Mouse (Mus musculus) right cerebral cortex, postnatal 4 days (tissue): ENCODE data around the gene Ankrd53.
A peak's percentile ranks its signal among the peaks of the same experiment; 100 is the strongest.

Source experiments
- DNase-seq: peaks from one replicate; pipeline ENCODE4 v3.0.0-alpha.2; 2022

Gene Ankrd53

DNA sequence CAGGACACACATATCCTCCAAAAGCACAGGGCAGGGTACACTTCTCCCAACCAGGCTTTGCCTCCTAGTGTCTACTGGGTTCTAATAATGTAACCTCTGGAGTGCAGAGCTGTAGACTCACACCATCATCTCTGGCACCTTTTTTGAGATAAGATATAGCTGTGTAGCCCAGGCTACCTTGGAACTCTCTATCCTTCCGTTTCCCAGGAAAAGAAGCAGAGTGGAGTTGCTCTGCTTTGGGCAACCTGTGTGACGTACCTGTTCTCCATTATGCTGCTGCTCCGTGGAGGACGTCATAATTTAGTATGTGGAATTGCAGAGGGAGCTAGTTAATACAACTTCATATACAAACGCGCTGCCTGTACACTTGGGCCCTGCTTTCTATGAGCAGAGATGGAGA is at the start of gene Ankrd53:
Gene Ankrd53 (plus strand): TSS at position 301 of the 400 bp plus-strand sequence.
- DNase-seq = no peak

DNA sequence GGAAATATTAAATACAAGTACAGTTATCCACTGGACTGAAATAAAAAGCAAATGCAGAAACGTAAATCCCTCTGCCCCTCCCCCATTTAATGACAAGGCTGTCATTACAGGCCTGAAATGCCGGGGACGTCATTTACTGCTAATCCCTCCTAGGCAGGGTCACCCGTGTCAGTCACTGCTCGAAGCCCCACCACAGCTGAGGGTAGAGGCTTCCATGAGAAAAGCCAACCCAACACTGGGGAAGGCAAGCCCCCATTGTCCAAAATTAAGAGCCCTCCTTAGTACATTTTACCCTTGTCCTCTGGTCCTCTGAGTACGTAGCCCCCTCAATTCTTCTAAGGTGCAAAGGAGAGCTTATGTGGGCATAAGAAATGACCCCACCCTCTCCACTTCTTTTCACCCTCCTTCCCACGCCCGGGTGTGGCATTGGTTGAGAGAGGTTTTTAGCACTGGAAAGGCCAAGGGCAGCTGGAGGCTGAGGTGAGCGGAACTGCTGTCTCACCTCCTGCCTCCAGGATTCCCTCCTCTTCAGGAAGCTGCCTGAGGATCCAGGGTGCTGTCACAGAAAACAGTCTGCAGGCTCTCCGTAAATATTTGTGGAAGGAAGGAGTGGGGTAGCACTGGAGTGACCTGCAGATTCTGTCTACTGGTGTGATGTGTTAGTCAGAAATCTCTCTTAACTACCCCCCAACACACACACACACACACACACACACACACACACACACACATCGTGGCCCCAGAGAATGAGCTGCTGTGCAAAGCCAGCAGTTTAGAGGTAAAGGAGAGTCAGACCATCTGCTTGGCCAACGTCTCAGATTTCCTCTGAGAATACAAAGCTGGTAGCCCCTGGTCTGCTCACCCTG is 48.9 kb upstream of the Ankrd53 start:
- DNase-seq = no peak

DNA sequence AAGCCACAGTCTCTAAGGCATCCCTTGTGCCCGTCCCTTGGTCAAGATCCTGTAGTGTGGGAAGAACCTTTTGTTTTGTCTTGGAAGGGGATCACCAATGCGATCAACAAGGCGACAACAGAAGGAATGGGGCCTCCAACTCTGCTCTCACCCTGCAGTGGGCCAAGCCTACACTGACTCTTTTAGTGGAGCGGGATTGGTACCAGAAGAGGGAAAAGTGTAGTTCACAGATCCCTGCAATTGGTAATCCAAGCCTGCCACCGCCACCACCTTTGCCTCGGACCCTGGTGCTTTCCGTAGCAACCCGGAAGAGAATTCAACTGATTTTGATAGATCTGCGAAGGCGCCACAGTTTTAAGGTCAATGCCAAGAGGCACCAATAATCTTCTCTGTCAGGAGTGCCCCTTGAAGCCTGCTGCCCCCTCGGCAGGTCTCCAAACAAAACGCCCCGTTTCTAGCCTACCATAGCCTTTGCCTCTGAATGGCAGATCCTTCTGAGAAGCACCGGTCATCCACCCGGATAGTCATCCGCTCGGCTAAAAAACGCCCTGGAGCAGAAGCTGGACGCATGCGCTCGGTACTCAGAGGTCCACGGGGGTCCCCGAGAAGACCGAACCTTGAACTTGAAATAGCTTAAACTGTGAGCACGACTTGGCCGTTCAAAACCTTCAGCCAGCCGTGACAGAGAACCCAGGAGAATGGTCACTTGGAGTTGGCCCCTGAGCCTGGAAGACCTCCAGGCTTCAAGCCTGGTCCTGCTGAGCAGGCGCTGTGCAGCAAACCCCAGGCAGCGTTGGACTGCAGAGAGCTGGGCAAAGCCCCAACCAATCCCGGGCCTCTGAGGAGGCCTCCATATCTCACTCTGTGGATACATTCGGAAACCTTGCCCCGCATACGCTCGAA is 48.0 kb upstream of the Ankrd53 start:
- no peak for DNase-seq

DNA sequence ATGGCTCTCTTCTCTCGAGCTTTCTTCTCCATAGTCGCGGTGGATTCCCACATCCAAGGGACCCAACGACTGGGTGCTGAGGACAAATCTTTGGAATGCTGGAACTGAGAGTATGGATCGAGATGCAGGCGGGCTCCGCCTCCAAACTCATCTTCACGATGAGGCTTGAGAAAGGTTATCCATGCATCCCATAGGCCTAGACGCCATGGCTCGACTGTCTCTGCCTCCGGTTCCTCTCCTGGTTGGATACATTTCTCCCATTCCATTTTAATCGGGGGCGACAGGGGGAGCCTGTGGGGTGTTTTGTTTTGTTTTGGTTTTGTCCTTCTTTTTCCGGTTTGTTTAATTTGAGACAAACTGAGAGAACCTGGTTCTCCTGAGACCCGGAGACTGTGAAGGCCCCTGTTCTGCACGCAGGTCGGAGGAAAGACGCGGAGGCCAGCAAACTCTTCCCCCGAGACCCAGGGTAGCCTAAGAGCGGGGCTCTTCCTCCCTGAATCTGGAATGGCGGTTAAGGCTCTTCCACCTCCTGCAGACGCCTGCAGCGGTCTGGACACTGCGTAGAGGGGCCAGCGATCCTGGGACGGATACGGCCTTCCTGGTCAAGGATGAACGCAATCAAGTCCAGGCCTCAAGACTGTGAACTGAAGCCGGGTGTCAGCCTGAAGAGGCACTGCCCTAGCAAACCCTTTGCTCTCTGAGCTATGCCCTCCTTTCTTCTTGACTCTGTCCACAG is 46.8 kb upstream of the Ankrd53 start:
- DNase-seq = no peak

DNA sequence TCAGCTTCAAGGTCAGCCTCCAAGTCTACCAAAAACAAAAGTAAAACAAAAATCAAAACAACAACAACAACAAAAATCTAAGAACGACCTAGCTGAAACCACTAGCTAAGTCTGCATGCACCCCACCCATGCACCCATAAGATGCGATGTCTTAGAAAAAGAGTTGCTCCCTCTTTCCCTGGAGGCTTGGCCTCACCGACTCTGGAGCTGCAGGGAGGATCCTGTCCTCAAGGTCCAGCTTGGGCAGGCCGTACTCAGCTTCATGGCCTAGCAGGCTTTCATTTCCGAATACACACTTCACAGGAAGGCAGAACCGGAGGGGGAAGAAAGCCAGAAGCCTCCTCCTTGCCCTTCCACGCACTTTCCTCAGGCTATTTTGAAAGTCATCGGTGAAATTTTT is 45.4 kb upstream of the Ankrd53 start:
- DNase-seq = no peak

DNA sequence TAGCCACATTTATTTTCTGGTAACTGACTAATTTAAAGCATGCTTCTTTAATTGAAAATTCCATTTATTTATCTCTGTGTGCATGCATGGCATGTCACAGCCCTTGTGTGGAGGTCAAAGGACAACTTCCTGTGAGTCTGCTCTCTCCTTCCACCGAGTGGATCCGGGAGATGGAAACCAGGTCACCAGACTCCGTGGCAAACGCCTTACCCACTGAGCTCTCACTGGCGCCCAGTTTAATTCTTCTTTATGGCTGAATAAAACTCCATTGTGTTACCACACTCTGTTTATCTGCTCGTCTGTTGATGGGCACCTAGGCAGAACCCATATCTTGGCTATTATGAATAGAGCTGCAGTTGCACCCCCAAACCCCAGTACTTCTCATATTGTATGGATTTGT is 39.9 kb upstream of the Ankrd53 start:
- no peak for DNase-seq

DNA sequence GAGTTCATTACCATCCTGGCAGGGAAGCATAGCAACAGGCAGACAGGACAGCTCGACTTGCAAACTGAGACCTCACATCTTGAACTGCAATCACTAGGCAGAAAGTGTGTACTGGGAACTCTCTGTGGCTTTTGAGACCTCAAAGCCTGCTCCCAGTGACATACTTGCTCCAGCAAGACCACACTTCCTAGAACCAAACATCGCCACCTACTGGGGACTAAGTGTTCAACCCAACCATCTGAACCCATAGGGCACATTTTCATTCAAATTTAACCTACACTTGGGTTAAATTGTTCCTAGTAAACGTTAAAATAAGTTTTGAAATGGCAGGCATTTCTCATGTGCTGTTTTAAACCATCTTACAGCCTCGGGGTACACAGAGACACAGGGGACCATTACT is 35.3 kb upstream of the Ankrd53 start:
- DNase-seq = no peak

DNA sequence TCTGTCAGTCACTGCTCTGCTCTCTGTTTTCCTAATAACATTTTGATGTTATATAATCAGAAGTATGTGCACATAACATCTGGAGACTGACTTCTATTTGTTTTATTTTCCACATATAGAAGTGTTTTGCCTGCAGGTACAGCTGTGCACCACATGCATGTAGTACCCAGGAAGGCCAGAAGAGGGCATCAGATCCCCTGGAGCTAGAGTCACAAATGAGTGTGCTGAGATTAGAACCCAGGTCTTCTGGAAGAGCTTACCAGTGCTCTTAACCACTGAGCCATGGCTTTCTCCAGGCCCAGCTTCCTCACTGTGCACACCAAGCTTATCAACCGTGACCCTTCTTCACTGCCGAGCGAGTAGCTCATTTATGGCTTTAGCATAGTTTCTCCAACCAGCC is 34.0 kb upstream of the Ankrd53 start:
- DNase-seq = no peak

DNA sequence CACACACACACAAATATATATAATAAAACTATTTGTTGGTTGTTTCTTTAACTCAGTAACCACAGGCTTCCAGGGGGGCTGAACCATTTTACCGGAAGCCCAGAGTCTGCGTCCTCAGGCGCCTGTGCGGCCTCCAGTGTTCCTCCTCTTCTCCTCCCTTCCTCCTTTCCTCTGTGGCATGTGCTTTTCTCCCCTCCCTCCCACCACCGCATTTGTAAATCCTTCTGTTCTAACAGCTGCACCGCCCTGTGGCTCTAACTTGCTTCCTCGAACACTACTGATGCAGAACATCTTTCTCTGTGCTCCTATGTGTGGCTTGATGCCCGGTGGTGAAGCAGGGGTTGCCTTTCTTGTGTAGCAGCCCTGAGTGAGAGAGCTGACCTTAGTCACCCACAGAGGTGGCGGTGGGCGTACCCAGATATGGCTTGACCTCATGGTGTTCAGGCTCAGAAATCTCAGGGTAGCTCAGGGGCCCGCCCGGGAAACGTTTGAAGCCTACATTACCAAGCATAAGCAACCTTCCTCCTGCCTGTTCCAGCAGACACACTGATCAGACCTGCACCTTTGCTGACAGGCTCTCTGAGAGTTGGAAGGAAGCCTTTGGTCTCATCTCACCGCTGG is 33.0 kb upstream of the Ankrd53 start:
- DNase-seq = no peak

DNA sequence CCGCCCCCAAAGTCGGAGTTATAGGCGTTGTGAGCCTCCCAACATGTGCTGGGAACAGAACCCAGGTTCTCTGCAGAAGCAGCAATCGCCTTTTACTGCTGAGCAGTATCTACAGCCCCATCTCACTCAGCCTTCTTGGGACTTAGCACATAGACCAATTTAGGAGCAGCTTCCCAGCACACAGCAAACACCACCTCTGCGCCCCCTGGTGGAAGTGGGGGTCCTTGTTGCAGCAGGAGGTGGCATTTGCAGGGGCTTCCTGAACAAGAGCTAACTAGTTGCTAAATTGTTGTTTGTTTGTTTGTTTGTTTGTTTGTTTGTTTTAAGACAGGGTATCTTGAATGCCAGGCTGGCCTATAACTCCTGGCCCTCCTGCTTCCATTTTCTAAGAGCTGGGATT is 31.3 kb upstream of the Ankrd53 start:
- peak; percentile 60 for DNase-seq

DNA sequence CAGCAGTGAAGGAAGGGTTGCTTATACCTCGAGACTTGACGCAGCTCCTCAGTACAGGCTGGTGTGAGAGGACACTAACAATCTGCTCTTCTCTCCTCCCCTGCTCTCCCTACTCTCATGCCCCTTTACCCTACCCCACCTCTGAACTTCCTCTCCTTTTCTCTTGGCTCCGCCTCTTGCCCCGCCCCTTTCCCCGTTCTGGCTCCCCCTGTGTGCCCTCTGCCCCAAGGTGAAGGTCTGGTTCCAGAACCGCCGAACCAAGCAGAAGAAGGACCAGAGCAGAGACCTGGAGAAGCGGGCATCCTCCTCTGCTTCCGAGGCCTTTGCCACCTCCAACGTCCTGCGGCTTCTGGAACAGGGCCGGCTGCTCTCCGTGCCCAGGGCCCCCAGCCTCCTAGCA is 25.1 kb upstream of the Ankrd53 start:
- DNase-seq = no peak

DNA sequence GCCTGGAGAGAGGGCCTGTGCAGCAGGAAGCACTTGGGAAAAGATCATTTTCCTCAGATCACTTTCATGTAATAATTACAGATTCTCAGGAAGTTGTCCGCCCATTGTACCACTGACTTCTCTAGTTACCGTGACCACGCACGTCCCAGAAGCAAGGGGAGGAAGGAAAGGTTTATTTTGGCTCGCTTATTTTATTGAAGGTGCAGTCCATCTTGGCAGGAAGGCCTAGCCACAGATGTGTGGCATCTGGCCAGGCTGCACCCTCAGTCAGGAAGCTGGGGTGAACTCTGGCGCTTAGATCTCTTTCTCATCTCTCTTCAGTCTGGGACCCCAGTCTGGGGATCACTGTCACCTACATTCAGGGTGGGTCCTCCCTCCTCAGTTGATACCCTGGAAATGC is 23.8 kb upstream of the Ankrd53 start:
- DNase-seq = no peak

DNA sequence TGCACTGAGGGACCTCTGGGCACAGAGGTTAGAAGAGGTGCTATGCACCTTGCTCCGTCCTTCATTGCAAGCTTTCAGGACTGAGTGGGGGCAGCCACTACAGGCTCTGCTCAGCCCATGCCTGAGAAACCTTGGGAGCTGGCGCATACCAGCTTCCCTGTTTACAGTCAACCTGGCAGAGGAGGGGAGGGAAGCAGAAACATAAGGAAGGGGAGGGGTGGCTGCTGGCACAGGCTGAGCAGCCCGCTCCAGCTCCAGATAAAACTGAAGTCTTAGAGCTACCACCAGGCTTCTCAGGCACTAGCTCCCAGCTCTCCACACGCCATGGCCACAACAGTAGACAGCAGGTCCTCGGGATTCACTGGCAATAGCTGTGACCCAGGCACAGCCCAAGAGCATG is 19.7 kb upstream of the Ankrd53 start, which contains the start of gene Atp6v1b1:
Gene Atp6v1b1 (plus strand): TSS at position 230 of the 400 bp plus-strand sequence.
- no peak for DNase-seq

DNA sequence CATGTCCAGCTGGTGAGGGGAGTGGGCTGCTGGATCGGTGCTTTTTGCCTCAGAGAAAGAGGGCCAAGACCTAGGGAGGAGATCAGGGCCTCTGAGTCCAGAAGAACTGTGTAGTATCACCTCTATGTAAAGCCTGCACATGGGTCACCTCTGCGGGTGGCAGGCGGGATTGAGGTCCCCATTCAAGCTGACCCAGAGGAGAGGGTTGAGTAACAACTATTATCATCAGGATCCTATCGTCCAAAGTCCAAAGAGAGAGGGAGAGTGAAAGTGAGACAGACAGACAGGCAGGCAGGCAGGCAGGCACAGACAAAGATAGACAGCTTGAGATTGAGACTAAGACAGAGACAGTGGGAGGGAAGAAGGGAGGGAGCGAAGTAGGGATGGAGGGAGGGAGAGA is 19.2 kb upstream of the Ankrd53 start:
- no peak for DNase-seq

DNA sequence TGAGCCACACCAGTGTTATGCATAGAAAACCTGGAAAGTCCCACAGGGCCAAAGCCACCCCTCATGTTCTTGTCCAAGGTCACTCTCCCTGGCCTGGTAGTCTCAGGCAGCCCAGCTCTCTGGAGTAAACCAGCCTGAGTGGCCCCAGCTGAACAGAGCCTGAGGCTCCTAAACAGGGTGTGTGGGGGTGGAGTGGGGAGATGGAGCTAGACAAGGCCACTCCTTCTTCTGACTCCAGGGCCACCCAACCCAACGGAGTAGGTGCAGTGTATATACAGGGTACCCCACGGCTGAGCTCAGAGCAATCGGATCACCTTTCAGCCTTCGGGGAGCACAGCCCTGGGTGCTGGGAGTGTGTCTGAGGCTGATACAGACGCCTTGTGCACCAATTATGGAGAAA is 18.3 kb upstream of the Ankrd53 start:
- no peak for DNase-seq

DNA sequence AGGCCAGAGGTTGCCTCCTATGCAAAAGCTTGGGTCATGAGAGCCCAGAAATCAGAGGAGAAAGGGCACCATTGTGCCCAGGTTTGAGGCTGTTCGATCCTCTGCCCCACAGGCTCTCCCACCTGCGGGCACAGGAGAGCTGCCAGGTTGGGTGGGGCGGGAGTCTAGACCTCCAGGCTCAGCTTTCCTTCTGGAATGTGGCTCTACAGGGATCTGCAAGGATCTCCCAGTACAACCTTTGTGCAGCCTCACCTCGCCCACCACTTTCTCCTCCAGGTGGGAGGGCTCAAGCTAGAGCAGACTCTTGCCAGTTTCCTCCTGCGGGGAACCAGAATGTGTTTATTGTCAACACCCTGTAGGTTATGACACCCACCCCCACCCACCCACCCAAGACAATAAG is 17.9 kb upstream of the Ankrd53 start:
- no peak for DNase-seq

DNA sequence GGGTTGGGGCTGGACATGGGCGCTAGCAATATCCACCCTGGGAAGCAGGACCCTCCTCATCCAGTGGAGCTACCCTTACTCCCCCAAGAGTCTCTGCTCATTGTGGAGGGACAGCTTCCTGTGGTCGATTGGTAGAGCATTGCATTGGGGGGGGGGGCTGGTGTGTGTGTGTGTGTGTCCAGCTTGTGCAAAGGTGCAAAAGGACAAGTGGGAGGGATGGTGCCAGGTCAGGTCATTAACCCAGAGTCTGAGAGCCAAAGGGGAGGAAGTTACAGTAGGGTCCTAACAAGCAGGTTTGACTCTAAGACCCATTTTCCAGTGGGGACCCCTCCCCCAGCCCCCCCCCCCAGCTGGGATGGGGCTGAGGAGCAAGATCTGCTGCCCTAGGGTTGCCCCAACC is 17.0 kb upstream of the Ankrd53 start:
- DNase-seq = no peak

DNA sequence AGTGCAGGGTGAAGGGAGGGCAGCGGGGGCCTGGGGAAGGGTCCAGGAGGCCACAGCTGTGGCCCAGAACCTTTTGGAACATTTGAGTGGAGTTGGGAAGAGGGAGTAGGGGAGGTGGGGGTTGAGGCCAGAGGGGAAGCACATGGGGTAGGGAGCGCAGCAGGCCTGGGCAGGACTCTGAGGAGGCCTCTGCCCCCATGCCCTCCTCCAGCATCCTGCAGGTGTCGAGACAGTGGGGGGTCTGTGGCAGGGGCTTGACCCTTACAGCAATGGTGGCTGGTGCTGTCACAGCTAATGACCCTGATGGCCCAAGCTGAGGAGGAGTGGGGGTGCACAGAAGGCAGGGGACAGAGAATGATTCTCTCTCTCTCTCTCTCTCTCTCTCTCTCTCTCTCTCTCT is 13.2 kb upstream of the Ankrd53 start:
- no peak for DNase-seq

DNA sequence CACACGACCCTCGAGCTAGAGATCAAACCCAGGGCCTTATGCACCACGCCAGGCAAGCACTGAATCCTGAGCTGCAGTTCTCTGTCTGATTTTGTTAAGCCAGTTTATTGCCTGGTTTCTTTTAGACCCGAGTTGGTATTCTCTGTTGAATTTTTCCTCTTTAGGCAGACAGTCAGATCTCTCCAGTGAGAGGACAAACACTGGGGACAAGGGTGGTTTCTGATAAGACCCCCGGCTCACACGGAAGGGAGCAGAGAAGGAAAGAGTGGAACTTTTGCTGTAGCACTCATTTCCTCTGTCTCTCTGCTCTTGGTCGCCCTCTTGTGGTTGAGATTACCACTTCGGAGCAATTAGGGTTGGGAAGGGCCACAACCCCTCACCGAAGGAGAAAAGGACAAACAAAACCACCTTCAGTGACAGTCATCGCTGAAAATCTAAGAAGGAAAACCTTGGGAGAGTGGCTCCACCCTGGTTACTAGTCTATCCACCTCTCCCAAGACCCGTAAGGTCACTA is 12.2 kb upstream of the Ankrd53 start:
- DNase-seq = peak; percentile 70

DNA sequence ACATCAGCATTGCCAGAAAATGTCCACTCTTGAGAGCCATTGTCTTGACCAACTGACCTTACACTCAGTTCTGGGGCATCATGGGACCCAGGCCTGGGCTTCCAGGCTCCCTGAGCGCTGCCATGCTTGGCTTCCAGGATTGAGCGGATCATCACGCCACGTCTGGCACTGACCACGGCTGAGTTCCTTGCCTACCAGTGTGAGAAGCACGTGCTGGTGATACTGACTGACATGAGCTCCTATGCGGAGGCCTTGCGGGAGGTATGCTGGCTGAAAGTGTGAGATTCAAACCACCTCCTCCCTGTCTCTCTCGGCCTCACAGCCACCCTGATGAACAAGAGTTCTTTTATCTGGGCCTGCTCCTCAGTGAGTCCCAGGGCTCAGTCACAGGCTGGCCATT is 6.4 kb upstream of the Ankrd53 start:
- no peak for DNase-seq

DNA sequence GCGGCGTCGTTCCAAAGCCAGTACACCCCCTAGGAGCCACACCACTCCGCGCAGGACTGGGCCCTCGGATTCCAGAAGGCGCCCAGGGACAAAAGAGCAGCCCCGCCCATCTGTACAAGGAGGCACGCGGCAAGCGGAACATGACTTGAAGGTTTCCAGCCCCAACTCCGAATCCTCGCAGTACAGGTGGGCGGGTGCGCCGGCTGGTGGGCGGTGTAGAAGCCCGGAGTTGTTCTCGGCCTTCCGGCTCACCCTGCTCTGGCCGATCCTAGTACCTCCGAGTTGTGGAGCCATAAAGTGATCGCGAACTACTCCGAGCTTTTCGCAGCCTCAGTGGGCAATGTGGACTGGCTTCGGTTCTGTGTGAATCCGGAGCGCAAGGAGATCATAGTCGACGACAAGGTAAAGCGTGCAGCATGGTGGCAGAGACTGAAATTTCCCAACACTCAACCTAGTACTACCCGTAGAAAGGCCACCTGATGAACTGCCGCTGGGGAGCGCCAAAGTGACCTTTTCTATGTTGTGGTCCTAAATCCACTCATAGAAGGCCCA is 512 bp downstream of the Ankrd53 start:
- no peak for DNase-seq

DNA sequence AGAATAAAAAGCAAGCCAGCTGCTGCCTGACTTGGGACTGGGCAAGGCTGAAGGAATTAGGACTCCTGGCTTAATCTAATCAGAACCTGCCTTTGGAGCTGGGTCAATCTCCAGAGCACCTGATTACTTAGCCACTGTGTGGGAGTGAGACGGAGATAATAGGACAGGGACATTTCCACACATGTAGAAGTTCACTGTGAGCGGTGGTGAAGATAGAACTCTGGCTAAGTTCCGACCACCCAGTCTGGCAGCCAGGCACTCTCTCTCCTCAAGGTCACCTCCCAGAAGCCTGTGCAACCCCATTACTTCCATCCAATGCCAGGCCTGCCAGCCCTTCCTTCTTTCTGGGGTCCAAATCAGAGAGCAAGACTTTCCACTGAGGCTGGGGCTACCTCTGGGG is 4.5 kb downstream of the Ankrd53 start:
- DNase-seq = no peak
